Mouse (Mus musculus): ENCODE data around the gene Alkal2. TPM values are rescaled to one million over a fixed set of nuclear protein-coding genes. Genes with fewer than 3 reads are reported as not detected.
A peak's percentile ranks its signal among the peaks of the same experiment; 100 is the strongest.

The Alkal2 gene
- polyA plus RNA-seq, 1 experiment from 2014 or later: 0.25 TPM

DNA sequence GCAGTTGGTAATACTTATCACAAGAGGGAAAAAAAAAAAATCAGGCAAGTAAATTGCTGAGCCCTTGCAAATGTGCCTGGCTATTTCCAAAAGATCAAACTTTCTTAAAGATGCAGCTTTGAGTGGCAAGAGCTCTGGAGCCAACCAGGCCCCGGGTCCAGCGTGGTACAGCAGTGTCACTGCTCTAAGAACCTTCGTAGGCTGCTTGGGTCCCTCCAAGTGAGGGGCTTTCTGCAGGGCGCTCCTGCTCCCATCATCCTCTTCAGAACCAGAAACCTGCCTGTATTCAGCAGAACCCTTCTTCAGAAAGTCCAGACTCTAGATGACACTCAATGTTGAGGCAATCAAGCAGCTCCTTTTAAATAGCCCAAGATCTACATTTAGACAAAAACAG lies 533 bp upstream of the Alkal2 start:
- no peak for ATAC-seq (ENCODE audit: low read depth)
- H3K4me1 ChIP-seq (replicated peaks; ENCODE audit: control insufficient read depth, insufficient read depth, low read length): 0 out of 2 replicates have a peak, but pooled peaks cover 4% of the 10 kb centered on the region
- H3K27ac ChIP-seq (ENCODE audit: low read length): no peak overlapping the region
- peaks cover 45% of the 10 kb centered on the region for H3K27me3 ChIP-seq (ENCODE audit: control insufficient read depth, insufficient read depth, low read depth, low read length)
- WGBS: 26% methylated on average over 4 of the region's 4 CpGs
- H3K9ac ChIP-seq (ENCODE audit: low read length): no peak overlapping the region
- H3K9me3 ChIP-seq (ENCODE audit: control insufficient read depth, low read length): no peaks in the 10 kb centered on the region
- peak overlapping the region; percentile 53 for H3K4me3 ChIP-seq (ENCODE audit: low read length)
- peak overlapping the region; percentile 85 for H3K4me2 ChIP-seq (ENCODE audit: low read depth, low read length)
- no peaks in the 10 kb centered on the region for H3K36me3 ChIP-seq (ENCODE audit: control insufficient read depth, insufficient read depth, low read length)

DNA sequence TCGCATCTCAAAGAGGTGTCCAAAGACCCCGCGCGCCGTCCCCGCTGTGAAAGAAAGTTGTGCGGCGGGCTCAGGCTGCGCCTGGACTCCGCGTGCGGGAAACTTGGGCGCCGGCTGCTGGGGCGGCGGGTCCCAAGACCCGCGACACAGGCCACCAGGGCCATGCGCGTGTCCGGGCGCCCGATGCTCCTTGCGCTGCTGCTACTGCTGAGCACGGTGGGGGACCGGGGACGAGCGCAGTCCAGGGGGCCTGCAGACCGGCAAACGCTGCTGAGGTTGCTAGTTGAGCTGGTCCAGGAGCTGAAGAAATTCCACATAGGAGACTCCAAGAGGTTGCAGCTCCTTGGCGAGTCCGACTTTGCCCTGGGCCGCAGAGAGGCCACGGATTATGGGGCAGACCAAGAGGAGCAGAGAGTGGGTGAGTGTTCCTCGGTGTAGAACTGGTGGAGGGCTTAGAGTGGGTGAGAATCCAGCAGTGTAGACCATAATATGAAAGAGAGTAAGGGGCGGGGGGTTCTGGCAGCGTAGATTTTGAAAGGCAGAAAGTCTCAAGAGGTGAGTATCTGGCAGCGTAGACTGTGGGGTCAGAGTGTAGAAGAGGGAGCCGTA lies 604 bp downstream of the Alkal2 start:
- 8% methylated on average over 37 of the region's 39 CpGs for WGBS
- Histone ChIP-seq H3K27ac (ENCODE audit: low read length) (no peak overlapping the region), H3K9me3 (ENCODE audit: control insufficient read depth, low read length) (no peaks in the 10 kb centered on the region), H3K36me3 (ENCODE audit: control insufficient read depth, insufficient read depth, low read length) (no peaks in the 10 kb centered on the region), H3K4me1 (replicated peaks; ENCODE audit: control insufficient read depth, insufficient read depth, low read length) (0 out of 2 replicates have a peak, but pooled peaks cover 4% of the 10 kb centered on the region), H3K27me3 (ENCODE audit: control insufficient read depth, insufficient read depth, low read depth, low read length) (peaks cover 45% of the 10 kb centered on the region), H3K4me2 (ENCODE audit: low read depth, low read length) (peak overlapping the region; percentile 85), H3K4me3 (ENCODE audit: low read length) (peak overlapping the region; percentile 53), H3K9ac (ENCODE audit: low read length) (peak overlapping the region; percentile 47)
- peak; percentile 20; the same call in 1 of the 2 replicates for ATAC-seq (ENCODE audit: low read depth)

DNA sequence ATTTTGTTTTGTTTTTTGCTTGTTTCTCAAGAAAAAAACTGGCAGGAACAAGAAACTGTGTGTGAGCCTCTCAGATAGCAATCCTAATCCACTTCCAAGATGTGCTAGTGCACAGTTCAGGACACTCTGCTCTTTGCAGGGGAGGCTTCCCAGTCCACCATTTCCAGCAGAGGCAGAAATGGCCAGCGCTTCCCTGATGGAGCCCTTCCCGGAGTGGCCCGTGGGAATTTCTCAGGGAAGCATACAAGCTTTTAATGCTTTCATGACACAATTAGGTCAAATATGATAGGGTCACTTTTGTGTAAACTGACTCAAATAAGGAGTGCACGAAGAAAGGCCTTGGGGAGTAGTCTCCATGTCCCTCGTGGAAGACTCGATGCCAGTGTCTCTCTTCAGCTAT lies 1.8 kb downstream of the Alkal2 start:
- 64% methylated on average over 6 of the region's 6 CpGs for WGBS
- no peak for ATAC-seq (ENCODE audit: low read depth)
- H3K4me3 ChIP-seq (ENCODE audit: low read length): no peak overlapping the region
- H3K27me3 ChIP-seq (ENCODE audit: control insufficient read depth, insufficient read depth, low read depth, low read length): peaks cover 43% of the 10 kb centered on the region
- no peak overlapping the region for H3K4me2 ChIP-seq (ENCODE audit: low read depth, low read length)
- no peaks in the 10 kb centered on the region for H3K9me3 ChIP-seq (ENCODE audit: control insufficient read depth, low read length)
- H3K27ac ChIP-seq (ENCODE audit: low read length): no peak overlapping the region
- no peak overlapping the region for H3K9ac ChIP-seq (ENCODE audit: low read length)
- H3K36me3 ChIP-seq (ENCODE audit: control insufficient read depth, insufficient read depth, low read length): no peaks in the 10 kb centered on the region
- H3K4me1 ChIP-seq (replicated peaks; ENCODE audit: control insufficient read depth, insufficient read depth, low read length): 0 out of 2 replicates have a peak, but pooled peaks cover 4% of the 10 kb centered on the region

DNA sequence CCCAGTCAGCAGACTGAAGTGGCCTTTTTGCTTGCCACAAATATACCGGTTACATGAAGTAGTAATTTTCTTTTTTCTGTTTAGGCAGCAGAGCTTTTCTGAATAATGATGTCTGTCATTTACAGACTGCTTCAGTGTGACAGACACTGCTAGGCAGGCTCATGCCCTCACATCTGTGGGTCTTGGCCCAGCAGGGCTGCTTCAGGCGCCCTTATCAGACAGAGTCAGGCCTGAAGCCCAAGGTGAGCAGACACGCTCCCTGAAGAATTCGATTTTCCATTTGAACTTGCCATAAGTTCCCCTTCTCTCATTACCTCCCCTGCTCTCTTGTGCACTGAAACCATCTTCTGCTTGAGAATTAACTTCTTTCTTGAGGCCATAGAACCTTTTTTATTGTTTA lies 3.9 kb downstream of the Alkal2 start:
- ATAC-seq (ENCODE audit: low read depth): no peak
- H3K36me3 ChIP-seq (ENCODE audit: control insufficient read depth, insufficient read depth, low read length): no peaks in the 10 kb centered on the region
- H3K9me3 ChIP-seq (ENCODE audit: control insufficient read depth, low read length): no peaks in the 10 kb centered on the region
- H3K27ac ChIP-seq (ENCODE audit: low read length): no peak overlapping the region
- peaks cover 37% of the 10 kb centered on the region for H3K27me3 ChIP-seq (ENCODE audit: control insufficient read depth, insufficient read depth, low read depth, low read length)
- H3K9ac ChIP-seq (ENCODE audit: low read length): no peak overlapping the region
- 79% methylated on average over 4 of the region's 4 CpGs for WGBS
- 0 out of 2 replicates have a peak, but pooled peaks cover 4% of the 10 kb centered on the region for H3K4me1 ChIP-seq (replicated peaks; ENCODE audit: control insufficient read depth, insufficient read depth, low read length)
- no peak overlapping the region for H3K4me3 ChIP-seq (ENCODE audit: low read length)
- H3K4me2 ChIP-seq (ENCODE audit: low read depth, low read length): no peak overlapping the region

DNA sequence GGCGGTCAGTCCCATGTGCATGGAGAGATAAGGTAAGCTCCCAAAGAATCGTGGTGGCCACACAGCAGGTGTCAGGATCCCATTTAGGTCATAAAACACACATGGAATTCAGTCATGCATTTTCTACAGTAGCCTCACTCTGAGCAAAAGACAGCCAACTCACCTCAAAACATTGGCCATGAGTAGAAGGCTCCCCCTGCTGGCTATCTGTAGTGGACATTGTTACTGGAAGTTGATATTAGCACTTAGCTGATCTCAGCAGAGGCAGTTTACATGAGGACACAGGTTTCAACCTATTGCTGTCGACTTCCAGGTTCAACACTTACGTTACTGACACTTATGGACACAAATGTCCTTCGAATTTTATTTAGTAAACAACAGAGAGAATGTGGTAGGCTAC lies 5.9 kb downstream of the Alkal2 start:
- Histone ChIP-seq H3K4me3 (ENCODE audit: low read length) (no peak overlapping the region), H3K4me1 (replicated peaks; ENCODE audit: control insufficient read depth, insufficient read depth, low read length) (no peaks in the 10 kb centered on the region), H3K36me3 (ENCODE audit: control insufficient read depth, insufficient read depth, low read length) (0 out of 2 replicates have a peak, but pooled peaks cover 3% of the 10 kb centered on the region), H3K27me3 (ENCODE audit: control insufficient read depth, insufficient read depth, low read depth, low read length) (peaks cover 16% of the 10 kb centered on the region), H3K9me3 (ENCODE audit: control insufficient read depth, low read length) (no peaks in the 10 kb centered on the region), H3K9ac (ENCODE audit: low read length) (no peak overlapping the region), H3K27ac (ENCODE audit: low read length) (no peak overlapping the region), H3K4me2 (ENCODE audit: low read depth, low read length) (no peak overlapping the region)
- WGBS: 30% methylated on average over 5 of the region's 5 CpGs
- peak; percentile 34; the same call in 1 of the 2 replicates for ATAC-seq (ENCODE audit: low read depth)

DNA sequence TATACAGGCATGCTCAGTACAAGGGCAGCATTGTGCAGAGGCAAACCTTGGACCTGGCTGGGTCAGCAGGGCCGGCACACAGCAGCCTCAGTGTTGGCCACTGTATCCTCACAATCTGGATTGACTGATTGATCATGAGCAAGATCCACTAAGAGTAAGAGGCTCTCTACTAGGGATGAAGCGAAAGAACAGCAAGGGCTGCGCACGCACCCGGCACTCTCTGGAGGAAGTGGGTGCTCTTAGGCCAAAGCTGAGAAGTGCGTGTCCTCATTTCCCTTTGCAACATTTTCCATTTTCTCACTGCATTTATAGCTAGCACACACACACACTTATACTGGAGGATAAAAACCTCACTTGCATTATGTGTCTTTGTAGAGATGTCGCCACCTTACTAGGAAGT lies 7.3 kb downstream of the Alkal2 start:
- 0 out of 2 replicates have a peak, but pooled peaks cover 3% of the 10 kb centered on the region for H3K36me3 ChIP-seq (ENCODE audit: control insufficient read depth, insufficient read depth, low read length)
- H3K27ac ChIP-seq (ENCODE audit: low read length): no peak overlapping the region
- peaks cover 3% of the 10 kb centered on the region; the same call in 1 of the 2 replicates for H3K27me3 ChIP-seq (ENCODE audit: control insufficient read depth, insufficient read depth, low read depth, low read length)
- no peak overlapping the region for H3K4me3 ChIP-seq (ENCODE audit: low read length)
- no peak overlapping the region for H3K4me2 ChIP-seq (ENCODE audit: low read depth, low read length)
- no peaks in the 10 kb centered on the region for H3K9me3 ChIP-seq (ENCODE audit: control insufficient read depth, low read length)
- H3K4me1 ChIP-seq (replicated peaks; ENCODE audit: control insufficient read depth, insufficient read depth, low read length): no peaks in the 10 kb centered on the region
- no peak overlapping the region for H3K9ac ChIP-seq (ENCODE audit: low read length)
- WGBS: 83% methylated on average over 7 of the region's 7 CpGs
- no peak for ATAC-seq (ENCODE audit: low read depth)

DNA sequence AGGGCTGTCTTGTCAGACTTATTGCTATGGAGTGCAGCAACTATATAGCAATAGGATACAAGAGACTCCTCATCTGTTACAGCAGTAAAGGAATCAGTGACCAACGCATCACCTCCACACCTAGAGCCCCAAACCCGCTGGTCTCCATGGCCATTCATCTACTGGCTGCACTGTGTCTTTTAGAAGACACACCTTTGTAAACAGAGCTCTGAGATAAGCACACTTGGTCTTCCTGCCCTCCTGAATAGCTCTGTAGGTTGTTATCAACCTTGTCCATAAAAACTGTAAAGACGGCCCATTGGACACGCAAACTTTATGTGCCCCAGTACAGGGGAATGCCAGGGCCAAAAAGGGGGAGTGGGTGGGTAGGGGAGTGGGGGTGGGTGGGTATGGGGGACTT lies 12.9 kb downstream of the Alkal2 start:
- ATAC-seq (ENCODE audit: low read depth): no peak
- WGBS: 80% methylated on average over 4 of the region's 4 CpGs
- no peaks in the 10 kb centered on the region for H3K9me3 ChIP-seq (ENCODE audit: control insufficient read depth, low read length)

DNA sequence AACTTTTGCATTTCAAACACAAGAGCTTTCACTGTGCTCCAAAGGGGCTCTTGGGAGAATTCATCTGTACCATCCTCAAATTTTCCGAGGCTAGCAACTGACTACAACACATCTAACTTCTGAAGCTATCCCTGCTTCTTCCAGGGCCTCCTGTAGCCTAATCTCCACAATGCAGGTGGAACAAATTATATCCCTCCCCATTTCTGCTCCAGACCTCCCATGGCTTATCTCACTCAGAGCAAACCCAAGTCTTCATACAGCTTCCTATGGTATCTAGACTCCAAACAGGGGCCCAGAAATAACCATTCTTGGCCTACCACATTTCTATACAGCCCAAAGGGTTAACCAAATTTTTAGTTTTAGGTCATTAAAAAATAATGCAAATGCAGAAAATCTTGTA lies 24.5 kb downstream of the Alkal2 start:
- Histone ChIP-seq H3K4me1 (replicated peaks; ENCODE audit: control insufficient read depth, insufficient read depth, low read length) (peaks cover 12% of the 10 kb centered on the region), H3K27me3 (ENCODE audit: control insufficient read depth, insufficient read depth, low read depth, low read length) (no peaks in the 10 kb centered on the region), H3K27ac (ENCODE audit: low read length) (no peak overlapping the region), H3K36me3 (ENCODE audit: control insufficient read depth, insufficient read depth, low read length) (peaks cover 8% of the 10 kb centered on the region), H3K9ac (ENCODE audit: low read length) (no peak overlapping the region), H3K9me3 (ENCODE audit: control insufficient read depth, low read length) (no peaks in the 10 kb centered on the region), H3K4me2 (ENCODE audit: low read depth, low read length) (no peak overlapping the region), H3K4me3 (ENCODE audit: low read length) (no peak overlapping the region)
- 91% methylated on average over 1 of the region's 1 CpGs for WGBS
- no peak for ATAC-seq (ENCODE audit: low read depth)

More for the DNA sequence above, 12.9 kb downstream of the Alkal2 start:
- Histone ChIP-seq H3K4me2 (ENCODE audit: low read depth, low read length) (no peak overlapping the region), H3K27ac (ENCODE audit: low read length) (no peak overlapping the region), H3K36me3 (ENCODE audit: control insufficient read depth, insufficient read depth, low read length) (peaks cover 11% of the 10 kb centered on the region; the same call in 1 of the 2 replicates), H3K4me1 (replicated peaks; ENCODE audit: control insufficient read depth, insufficient read depth, low read length) (no peaks in the 10 kb centered on the region), H3K27me3 (ENCODE audit: control insufficient read depth, insufficient read depth, low read depth, low read length) (no peaks in the 10 kb centered on the region), H3K4me3 (ENCODE audit: low read length) (no peak overlapping the region), H3K9ac (ENCODE audit: low read length) (no peak overlapping the region)

DNA sequence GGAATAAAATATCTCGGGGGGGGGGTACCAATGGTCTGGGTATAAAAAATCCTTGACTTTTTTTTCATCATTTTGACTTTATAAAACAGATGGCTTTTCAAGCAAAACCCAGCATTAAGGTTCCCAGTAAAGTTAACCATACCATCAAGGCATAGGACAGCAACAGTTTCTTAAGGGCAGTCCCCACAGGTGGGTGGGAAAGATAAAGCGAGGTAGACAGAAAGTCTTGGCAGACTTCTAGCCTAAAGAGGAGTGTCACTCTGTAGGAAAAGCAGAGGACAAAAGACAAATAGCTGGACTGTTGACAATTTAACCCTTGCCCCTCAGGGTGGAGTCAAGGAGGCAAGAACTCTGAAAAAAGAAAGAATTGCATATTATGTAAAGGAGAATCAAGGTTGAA lies 25.8 kb downstream of the Alkal2 start:
- WGBS: 75% methylated on average over 2 of the region's 2 CpGs
- H3K4me2 ChIP-seq (ENCODE audit: low read depth, low read length): no peak overlapping the region
- no peaks in the 10 kb centered on the region for H3K27me3 ChIP-seq (ENCODE audit: control insufficient read depth, insufficient read depth, low read depth, low read length)
- H3K9ac ChIP-seq (ENCODE audit: low read length): no peak overlapping the region
- H3K9me3 ChIP-seq (ENCODE audit: control insufficient read depth, low read length): no peaks in the 10 kb centered on the region
- H3K4me3 ChIP-seq (ENCODE audit: low read length): no peak overlapping the region
- no peak for ATAC-seq (ENCODE audit: low read depth)
- H3K4me1 ChIP-seq (replicated peaks; ENCODE audit: control insufficient read depth, insufficient read depth, low read length): peaks cover 12% of the 10 kb centered on the region
- no peak overlapping the region for H3K27ac ChIP-seq (ENCODE audit: low read length)
- 0 out of 2 replicates have a peak, but pooled peaks cover under 1% of the 10 kb centered on the region for H3K36me3 ChIP-seq (ENCODE audit: control insufficient read depth, insufficient read depth, low read length)

Data from lung, embryonic 16.5 days (tissue).